Mouse (Mus musculus) lung, postnatal 36 days (tissue): Measurements from ENCODE around the gene Krtap2-4.
"Not testable (repeated sequence)": the region's sequence is repeated elsewhere in the genome, so short reads cannot be mapped to it uniquely, and the experiment has no call there.

ENCODE experiments used
- DNase-seq: peaks from one replicate; pipeline ENCODE4 v3.0.0; 2022; ENCODE audit warnings: mixed read lengths

Gene Krtap2-4

GRCm38 (mm10) chr11:99614796-99615363, at the start of gene Krtap2-4:
Gene Krtap2-4 (minus strand): TSS chr11:99614846.
- no peak for DNase-seq

GRCm38 (mm10) chr11:99662802-99663201, 48.2 kb upstream of the Krtap2-4 start:
- DNase-seq, result no peak

DNA sequence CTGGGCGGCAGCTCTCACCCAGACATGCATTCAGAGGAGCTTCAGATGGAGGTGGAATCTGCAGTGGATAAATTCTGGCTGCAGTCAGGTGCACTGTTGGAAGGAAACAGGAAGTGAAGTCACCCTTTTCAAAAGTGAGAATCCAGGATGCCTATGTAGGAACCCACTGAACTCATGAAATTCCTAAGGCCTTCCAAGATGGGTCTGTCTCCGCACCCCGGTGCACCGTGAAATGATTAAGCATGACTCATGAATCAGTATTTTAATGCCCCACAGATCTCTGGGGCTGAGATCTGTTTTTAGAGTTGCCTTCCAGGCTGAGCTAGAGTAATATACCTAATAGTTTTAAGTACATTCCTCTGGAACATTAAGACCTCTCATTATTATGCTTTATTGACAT, 44.6 kb upstream of the Krtap2-4 start:
- no peak for DNase-seq

GRCm38 (mm10) chr11:99658467-99659010, 43.9 kb upstream of the Krtap2-4 start, which contains the start of gene Gm11563:
Gene Gm11563 (minus strand): TSS chr11:99658960.
- not testable (repeated sequence) for DNase-seq

DNA sequence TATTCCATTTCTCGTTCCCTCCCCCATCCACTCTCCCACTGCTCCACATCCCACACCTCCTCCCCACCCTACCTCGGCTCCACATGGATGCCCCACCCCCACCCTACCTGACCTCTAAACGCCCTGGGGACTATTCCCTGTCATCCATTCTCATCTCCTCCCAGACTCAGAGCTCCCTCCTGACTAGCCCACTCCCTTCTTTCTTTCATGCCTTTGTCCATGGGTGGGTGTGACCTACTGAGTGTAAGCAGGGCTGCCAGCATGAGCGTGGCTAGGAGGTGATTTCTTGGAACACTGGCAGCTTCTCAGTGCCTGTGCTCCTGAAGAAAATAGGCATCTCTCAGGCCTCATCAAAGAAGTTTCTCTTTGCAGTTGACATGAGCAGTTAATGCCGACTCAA, 42.4 kb upstream of the Krtap2-4 start:
- DNase-seq, result no peak

- DNase-seq, result no peak
Observed at GRCm38 (mm10) chr11:99650136-99650535, 35.5 kb upstream of the Krtap2-4 start, which contains the start of gene Gm11555. Gene Gm11555 (minus strand): TSS chr11:99650236.

GRCm38 (mm10) chr11:99646444-99646843, 31.8 kb upstream of the Krtap2-4 start:
- DNase-seq, result no peak

DNA sequence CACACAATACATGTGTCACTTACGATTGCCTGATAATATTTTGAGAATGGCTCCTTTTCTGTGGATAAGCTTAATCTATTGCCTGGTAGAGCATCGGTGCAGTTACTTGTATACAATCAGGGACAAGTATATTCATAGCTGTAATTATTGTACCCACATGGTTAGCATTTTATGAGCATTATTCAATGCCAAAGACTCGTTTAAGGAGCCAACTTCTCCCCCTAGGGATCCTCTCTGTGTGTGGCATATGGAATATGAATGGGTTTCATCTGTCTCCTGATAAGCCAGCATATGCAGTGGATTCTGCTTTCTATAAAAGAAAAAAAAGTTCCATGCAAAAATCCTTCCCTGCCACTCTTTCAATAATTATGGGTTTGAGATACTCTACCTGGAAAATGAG, 29.7 kb upstream of the Krtap2-4 start:
- no peak for DNase-seq

DNA sequence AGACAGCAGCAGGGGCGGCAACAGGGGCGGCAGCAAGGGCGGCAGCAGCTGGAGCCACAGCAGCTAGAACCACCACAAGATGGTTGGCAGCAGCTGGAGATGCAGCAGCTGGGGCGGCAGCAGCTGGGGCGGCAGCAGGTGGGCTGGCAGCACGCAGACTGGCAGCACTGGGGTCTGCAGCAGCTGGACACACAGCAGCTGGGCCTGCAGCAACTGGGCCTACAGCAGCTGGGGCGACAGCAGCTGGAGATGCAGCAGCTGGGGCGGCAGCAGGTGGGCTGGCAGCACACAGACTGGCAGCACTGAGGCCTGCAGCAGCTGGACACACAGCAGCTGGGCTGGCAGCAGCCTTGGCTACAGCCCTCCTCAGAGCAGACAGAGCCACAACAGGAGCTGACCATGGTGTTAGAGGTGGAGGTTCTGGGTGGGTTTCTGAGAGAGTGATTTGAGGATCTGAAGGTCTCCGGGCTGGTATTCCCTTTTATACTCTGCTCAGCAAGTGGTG, 29.0 kb upstream of the Krtap2-4 start, which contains the start of gene Krtap4-7:
Krtap4-7 (minus strand) TSS at position 455 of the 505 bp plus-strand sequence.
- DNase-seq, result not testable (repeated sequence)

DNA sequence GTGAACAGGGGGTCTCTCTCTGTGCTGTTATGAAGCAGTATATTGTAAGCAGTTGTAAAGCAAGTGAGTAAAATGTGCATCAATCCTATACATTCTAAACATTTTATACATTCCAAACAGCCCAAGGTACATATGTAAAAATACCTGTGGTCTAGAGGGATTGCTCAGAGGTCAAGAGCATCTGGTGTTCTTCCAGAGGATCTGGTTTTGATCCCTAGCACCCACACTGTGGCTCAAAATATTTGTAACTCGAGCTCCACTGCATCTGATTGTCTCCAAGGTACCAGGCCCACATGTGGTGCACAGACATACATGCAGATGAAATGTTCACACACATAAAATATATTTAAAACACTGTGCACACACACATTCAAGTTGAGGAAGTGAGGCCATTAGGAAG, 26.3 kb upstream of the Krtap2-4 start:
- DNase-seq, result no peak

DNA sequence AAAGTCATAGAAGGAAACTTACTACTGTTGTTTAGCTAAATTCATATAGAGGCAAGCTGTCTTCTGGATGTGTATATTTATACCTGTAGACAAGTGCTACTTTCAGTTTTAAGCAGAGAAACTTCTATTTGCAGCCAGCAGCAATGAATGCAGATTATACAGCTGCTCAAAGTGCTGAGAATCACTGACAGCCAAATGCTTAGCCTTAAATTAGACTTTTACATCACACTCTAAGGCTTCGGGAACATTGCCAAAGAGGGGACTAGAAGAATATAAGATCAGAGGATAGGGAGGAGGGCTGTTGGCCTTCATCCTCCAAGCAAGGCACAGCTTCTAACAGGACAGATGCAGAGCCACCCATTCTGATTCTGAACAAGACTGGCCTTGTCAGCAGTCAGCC, 22.4 kb upstream of the Krtap2-4 start:
- DNase-seq, result no peak

DNA sequence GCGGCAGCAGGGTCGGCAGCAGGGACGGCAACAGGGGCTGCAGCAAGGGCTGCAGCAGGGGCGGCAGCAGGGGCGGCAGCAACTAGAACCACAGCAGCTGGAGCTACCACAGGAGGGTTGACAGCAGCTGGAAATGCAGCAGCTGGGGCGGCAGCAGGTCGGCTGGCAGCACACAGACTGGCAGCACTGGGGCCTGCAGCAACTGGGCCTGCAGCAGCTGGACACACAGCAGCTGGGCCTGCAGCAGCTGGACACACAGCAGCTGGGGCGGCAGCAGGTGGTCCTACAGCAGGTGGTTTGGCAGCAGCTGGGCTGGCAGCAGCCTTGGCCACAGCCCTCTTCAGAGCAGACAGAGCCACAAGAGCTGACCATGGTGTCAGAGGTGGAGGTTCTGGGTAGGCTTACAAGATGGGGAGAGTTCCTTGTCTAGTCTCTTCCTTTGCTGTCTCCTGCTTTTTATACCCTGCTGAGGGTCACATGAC, 20.0 kb upstream of the Krtap2-4 start, which contains the start of gene Krtap4-2:
Krtap4-2 (minus strand) TSS at position 432 of the 482 bp plus-strand sequence.
- DNase-seq, result no peak

- DNase-seq, result no peak
Observed at GRCm38 (mm10) chr11:99633293-99633692, 18.6 kb upstream of the Krtap2-4 start.

DNA sequence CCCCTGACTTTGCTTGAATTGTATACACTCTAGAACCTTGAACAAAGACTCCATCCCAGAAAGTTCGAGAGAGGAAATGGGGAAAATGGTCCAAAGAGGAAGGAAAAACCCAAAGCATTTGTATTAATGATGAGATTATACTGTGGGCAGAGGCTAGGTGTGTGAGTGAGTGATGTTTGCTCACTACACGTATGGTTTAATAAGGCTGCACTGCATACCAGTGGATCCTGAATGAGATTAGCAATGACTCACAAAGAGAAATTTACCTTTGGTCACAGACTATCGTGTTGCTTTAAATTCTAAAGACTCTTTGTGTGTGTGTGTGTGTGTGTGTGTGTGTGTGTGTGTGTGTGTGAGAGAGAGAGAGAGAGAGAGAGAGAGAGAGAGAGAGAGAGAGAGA, 16.2 kb upstream of the Krtap2-4 start:
- no peak for DNase-seq

DNA sequence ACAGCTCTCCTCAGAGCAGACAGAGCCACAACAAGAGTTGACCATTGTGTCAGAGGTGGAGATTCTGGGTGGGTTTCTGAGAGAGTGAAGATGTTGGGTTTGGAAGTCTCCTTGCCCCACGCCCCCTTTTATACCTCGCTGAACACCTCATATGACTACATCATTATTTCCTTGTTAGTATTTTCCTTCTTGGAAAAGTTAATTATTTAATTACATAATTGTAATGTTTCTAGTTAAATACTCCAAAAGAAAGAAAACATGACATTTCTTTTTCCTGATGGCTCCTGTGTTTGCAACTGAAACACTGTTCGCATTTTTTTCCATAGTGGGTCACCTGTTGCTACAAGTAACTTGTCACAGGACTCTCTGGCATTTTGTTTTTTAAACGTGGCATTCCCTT, 13.5 kb upstream of the Krtap2-4 start, which contains the start of gene Krtap4-1:
Krtap4-1 (minus strand) TSS at position 101 of the 400 bp plus-strand sequence.
- no peak for DNase-seq

- no peak for DNase-seq
Observed at GRCm38 (mm10) chr11:99620335-99620734, 5.7 kb upstream of the Krtap2-4 start, which contains the start of gene Gm11562. Gene Gm11562 (minus strand): TSS chr11:99620435.

DNA sequence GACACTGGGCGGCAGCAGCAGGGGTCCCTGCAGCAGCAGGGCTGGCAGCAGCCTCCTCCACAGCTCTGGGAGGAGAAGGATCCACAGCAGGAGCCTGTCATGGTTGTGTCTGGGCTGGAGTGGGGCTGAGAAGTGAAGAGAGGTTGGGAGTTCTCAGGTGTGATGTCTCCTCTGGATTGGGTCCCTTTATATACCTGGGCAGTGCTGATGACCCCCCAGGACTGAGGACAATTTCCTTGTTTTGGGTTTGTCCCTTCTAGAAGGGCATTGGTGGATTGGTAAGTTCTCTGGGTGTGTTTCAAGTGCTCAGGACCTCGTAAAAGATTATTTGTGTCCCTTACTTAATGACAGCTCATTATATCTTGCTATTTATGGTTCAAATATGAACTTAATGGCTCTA, 4.6 kb downstream of the Krtap2-4 start, which contains the start of gene Gm11937:
Gm11937 (minus strand) TSS at position 101 of the 400 bp plus-strand sequence.
- not testable (repeated sequence) for DNase-seq

GRCm38 (mm10) chr11:99609126-99609525, 5.5 kb downstream of the Krtap2-4 start:
- DNase-seq, result no peak

DNA sequence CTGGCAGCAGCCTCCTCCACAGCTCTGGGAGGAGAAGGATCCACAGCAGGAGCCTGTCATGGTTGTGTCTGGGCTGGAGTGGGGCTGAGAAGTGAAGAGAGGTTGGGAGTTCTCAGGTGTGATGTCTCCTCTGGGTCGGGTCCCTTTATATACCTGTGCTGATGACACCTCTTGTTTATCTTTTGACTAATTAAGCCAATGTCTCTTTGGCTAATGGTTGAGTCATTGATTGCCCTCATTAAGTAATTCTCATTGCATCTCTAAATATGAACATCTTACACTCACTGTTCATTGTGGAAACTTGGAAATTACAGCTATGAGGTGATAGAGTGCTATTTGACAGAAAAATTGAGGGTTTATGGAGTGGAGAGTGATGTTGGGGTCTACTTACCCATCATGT, 11.4 kb downstream of the Krtap2-4 start, which contains the start of gene Gm11938:
Gm11938 (minus strand) TSS at position 101 of the 400 bp plus-strand sequence.
- DNase-seq, result not testable (repeated sequence)

- not testable (repeated sequence) for DNase-seq
Observed at GRCm38 (mm10) chr11:99597742-99598141, 16.9 kb downstream of the Krtap2-4 start, which contains the start of gene Krtap9-3. Gene Krtap9-3 (minus strand): TSS chr11:99598105.

DNA sequence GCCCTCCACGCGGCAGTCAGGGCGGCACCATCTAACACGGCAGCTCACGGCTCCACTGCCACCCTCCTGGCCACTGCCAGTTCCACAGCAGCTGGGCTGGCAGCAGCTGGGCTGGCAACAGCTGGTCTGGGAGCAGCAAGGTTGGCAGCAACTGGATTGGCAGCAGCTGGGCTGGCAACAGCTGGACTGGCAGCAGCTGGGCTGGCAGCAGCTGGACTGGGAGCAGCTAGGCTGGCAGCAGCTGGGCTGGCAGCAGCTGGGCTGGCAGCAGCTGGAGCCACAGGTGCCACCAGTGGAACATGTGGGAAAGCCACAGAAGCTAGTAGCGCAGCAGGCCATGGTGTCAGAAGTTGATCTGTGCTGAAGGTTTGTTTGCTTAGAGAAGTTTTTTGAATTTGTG, 23.7 kb downstream of the Krtap2-4 start, which contains the start of gene Krtap1-3:
Krtap1-3 (minus strand) TSS at position 359 of the 400 bp plus-strand sequence.
- DNase-seq, result no peak

DNA sequence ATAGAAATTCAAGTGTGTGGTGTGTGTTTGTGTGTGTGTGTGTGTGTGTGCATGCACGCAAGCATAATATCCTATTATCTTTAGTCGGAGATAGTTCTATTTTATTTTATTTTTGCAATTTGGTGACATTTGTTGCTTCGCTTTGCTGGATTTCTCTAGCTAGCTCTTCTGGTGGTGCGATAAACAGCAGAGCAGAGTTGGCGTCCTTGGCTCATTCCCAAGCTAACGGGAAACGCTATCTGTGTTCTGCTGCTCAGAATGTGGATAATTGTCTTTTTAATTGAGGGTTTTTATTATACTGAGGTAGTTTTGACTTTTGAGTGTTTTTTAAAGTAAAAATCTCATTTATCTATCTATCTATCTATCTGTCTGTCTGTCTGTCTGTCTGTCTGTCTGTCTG, 29.6 kb downstream of the Krtap2-4 start:
- DNase-seq, result no peak

GRCm38 (mm10) chr11:99583245-99583704, 31.4 kb downstream of the Krtap2-4 start, which contains the start of gene Krtap1-4:
Gene Krtap1-4 (minus strand): TSS chr11:99583654.
- no peak for DNase-seq
